Mouse (Mus musculus): ENCODE measurements at regions not wholly inside any gene's neighbourhood (a gene's known extent, or its start where the extent isn't known, plus 50 kb on each side); places are given as distances from the start of the nearest gene placed in this dataset.
A peak's percentile ranks its signal among the peaks of the same experiment; 100 is the strongest.

- peaks cover 24% of the 10 kb centered on the region for H3K27me3 ChIP-seq
- TF ChIP-seq CTCF (IDR thresholded peaks at IDR 0.05), result no peak
- ATAC-seq (no peak), DNase-seq (ENCODE audit: low read depth, low spot score) (no peak)
- ChIA-PET POLR2A (no interaction called here), CTCF (interaction anchor here (0.8 to 1.8 kb wide), 3 partner anchors 14 to 18 kb away, joined by 3 to 5 read pairs (median 3); no protein-coding TSS in a partner anchor)
- in situ Hi-C loops (cut with MboI; ENCODE audit: low pct_unique_long_range_greater_than_20kb), result no loop called here
Measured at GRCm38 (mm10) chr3:9137131-9137874, 472.6 kb downstream of the Zfp704 start.

GRCm38 (mm10) chr3:9133991-9134390 is 475.9 kb downstream of the Zfp704 start:
- ChIA-PET CTCF (no interaction called here), POLR2A (no interaction called here)
- peaks cover 12% of the 10 kb centered on the region for H3K27me3 ChIP-seq
- in situ Hi-C loops (cut with MboI; ENCODE audit: low pct_unique_long_range_greater_than_20kb), result no loop called here
- TF ChIP-seq CTCF (IDR thresholded peaks at IDR 0.05), result no peak
- ATAC-seq (peak; percentile 25), DNase-seq (ENCODE audit: low read depth, low spot score) (no peak)

DNA sequence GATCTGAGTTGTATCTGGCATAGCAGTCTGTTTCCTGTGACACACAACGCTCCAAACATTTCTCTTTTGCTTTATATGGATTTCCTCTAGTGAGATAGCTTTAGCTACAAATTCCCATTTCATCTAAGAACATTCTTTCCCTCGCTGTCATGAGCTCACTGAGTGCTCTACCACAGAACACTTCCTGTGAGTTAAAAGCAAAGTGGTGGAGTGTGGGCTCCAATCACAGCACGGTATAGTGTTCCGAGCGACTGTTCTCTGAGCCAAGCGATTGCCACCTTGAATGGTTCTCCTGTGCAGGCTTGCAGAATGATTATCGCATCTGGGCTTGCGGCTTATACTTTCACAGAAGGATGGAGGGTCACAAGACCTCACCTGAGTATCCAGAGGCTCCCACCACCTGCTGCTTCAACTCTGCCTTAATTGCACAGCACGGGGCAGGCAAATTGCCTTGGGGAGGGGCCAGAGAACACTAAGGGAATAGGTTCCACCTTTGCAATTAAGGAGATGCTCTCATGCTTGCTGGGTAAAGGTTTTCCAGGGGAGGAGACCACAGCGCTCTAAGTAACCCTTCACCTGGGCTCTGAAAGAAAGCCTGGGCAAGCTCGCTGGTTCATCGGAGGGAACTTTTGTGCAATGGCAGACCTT is 477.7 kb downstream of the Zfp704 start:
- DNase-seq (ENCODE audit: low read depth, low spot score) (no peak), ATAC-seq (no peak)
- CTCF ChIA-PET, result no interaction called here
- POLR2A ChIA-PET, result no interaction called here
- H3K27me3 ChIP-seq, result peaks cover 9% of the 10 kb centered on the region
- in situ Hi-C loops (cut with MboI; ENCODE audit: low pct_unique_long_range_greater_than_20kb), result no loop called here
- TF ChIP-seq CTCF (IDR thresholded peaks at IDR 0.05), result no peak

GRCm38 (mm10) chr3:9131366-9131765 is 478.5 kb downstream of the Zfp704 start:
- no peak for TF ChIP-seq CTCF (IDR thresholded peaks at IDR 0.05)
- CTCF ChIA-PET, result no interaction called here
- no peak for DNase-seq (ENCODE audit: low read depth, low spot score)
- in situ Hi-C loops (cut with MboI; ENCODE audit: low pct_unique_long_range_greater_than_20kb), result no loop called here
- no peak for ATAC-seq
- POLR2A ChIA-PET, result no interaction called here
- peaks cover 9% of the 10 kb centered on the region for H3K27me3 ChIP-seq

DNA sequence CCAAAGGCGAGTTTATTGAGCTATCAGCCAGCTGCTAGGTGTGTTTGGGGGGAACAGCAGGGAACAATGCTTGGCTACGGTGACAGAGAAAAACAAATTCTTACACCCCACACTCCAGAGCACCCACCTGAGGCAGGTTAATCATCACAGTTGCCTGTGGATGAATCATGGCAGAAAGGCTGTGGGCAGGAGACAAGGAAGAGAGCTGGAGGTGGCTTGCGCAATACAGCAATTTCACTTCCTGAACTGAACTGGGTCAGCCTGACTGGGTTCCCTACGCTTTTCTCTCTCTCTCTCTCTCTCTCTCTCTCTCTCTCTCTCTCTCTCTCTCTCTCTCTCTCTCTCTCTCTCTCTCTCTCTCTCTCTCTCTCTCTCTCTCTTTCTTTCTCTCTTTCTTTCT is 481.5 kb downstream of the Zfp704 start:
- no peak for TF ChIP-seq CTCF (IDR thresholded peaks at IDR 0.05)
- CTCF ChIA-PET, result interaction anchor here (0.7 to 1.4 kb wide), 4 partner anchors 13 to 152 kb away, joined by 3 to 5 read pairs (median 3); no protein-coding TSS in a partner anchor
- ATAC-seq (peak; percentile 81), DNase-seq (ENCODE audit: low read depth, low spot score) (peak; percentile 80)
- H3K27me3 ChIP-seq, result no peaks in the 10 kb centered on the region
- POLR2A ChIA-PET, result interaction anchor here (1.0 kb wide), 1 partner anchor 304 kb away, joined by 3 read pairs; no protein-coding TSS in a partner anchor
- in situ Hi-C loops (cut with MboI; ENCODE audit: low pct_unique_long_range_greater_than_20kb), result no loop called here

DNA sequence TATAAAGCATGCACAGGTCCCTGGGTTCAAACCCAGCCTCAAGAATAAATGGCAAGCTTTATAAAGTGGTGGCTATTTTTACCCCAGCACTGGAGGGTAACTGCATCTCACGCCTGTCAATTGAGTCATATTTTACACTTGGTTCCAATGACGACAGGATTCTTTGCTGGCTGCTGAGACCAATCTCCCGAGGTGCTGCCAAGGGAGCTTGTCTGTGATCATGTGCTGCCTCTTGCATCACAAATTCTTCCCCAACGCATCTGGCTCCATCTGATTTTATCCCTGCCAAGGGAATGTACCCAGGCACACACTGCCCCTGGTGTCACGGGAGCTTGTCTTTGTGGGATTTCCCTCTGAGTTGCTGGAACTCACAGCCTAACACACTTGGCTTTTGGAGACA is 486.8 kb downstream of the Zfp704 start:
- no peaks in the 10 kb centered on the region for H3K27me3 ChIP-seq
- CTCF ChIA-PET, result interaction anchor here (0.9 to 1.3 kb wide), 6 partner anchors 14 to 31 kb away, joined by 3 read pairs; no protein-coding TSS in a partner anchor
- in situ Hi-C loops (cut with MboI; ENCODE audit: low pct_unique_long_range_greater_than_20kb), result no loop called here
- no peak for TF ChIP-seq CTCF (IDR thresholded peaks at IDR 0.05)
- peak; percentile 68 for DNase-seq (ENCODE audit: low read depth, low spot score)
- peak; percentile 86 for ATAC-seq
- POLR2A ChIA-PET, result interaction anchor here (1.3 kb wide), 1 partner anchor 30 kb away, joined by 3 read pairs; no protein-coding TSS in a partner anchor

DNA sequence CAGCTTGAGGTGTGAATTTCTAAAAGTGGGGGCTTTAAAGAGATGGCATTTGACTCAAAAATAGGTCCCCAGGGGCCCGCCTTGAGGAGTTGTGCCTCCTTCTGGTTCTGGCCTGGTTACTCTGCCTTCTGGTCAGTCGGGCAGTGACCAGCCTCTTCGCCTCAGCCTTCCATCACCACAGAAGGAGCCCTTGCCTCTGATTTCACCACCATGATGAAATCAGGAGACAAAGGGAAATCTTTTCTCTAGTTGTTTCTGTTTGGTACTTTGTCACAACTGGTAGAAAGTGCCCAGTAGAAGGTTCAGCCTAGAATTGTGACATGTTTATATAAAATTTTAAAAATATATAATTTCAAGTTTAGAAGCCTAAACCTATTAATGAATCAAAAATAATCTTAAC is 492.0 kb downstream of the Zfp704 start:
- CTCF ChIA-PET, result interaction anchor here (0.5 kb wide), 1 partner anchor 233 kb away, joined by 3 read pairs; no protein-coding TSS in a partner anchor
- ATAC-seq (no peak), DNase-seq (ENCODE audit: low read depth, low spot score) (no peak)
- no peak for TF ChIP-seq CTCF (IDR thresholded peaks at IDR 0.05)
- in situ Hi-C loops (cut with MboI; ENCODE audit: low pct_unique_long_range_greater_than_20kb), result no loop called here
- no peaks in the 10 kb centered on the region for H3K27me3 ChIP-seq
- POLR2A ChIA-PET, result no interaction called here

DNA sequence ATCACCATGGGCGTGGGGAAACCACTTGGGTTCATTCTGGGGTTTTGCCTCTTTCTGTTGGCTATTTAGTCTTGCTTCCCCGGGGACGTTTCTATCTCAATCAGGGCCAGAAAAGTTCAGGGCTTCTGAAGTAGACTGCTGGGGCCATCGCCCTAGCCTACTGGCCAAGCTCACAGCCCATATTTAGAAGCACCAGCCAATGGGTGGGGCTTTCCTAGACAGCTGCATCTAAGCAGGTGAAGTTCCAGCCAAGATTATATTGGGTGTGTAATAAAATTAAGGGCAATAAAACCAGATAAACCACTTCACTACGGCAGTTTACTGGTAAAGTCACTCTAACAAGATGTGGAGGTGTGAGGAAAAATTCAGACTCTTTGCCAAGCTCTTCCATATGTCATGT is 496.5 kb downstream of the Zfp704 start:
- DNase-seq (ENCODE audit: low read depth, low spot score) (no peak), ATAC-seq (no peak)
- no peak for TF ChIP-seq CTCF (IDR thresholded peaks at IDR 0.05)
- H3K27me3 ChIP-seq, result no peaks in the 10 kb centered on the region
- ChIA-PET CTCF (interaction anchor here (1.0 kb wide), 1 partner anchor 58 kb away, joined by 3 read pairs; no protein-coding TSS in a partner anchor), POLR2A (no interaction called here)
- in situ Hi-C loops (cut with MboI; ENCODE audit: low pct_unique_long_range_greater_than_20kb), result no loop called here

- CTCF ChIA-PET, result interaction anchor here (0.9 to 2.2 kb wide), 4 partner anchors 9 to 43 kb away, joined by 3 to 5 read pairs (median 3); no protein-coding TSS in a partner anchor
- TF ChIP-seq CTCF (IDR thresholded peaks at IDR 0.05), result no peak
- POLR2A ChIA-PET, result no interaction called here
- H3K27me3 ChIP-seq, result no peaks in the 10 kb centered on the region
- DNase-seq (ENCODE audit: low read depth, low spot score) (no peak), ATAC-seq (peak; percentile 35)
- in situ Hi-C loops (cut with MboI; ENCODE audit: low pct_unique_long_range_greater_than_20kb), result no loop called here
Measured at GRCm38 (mm10) chr3:9110741-9111140, 499.1 kb downstream of the Zfp704 start.

GRCm38 (mm10) chr3:9109991-9110390 is 499.9 kb downstream of the Zfp704 start:
- ATAC-seq (peak; percentile 14), DNase-seq (ENCODE audit: low read depth, low spot score) (no peak)
- no peak for TF ChIP-seq CTCF (IDR thresholded peaks at IDR 0.05)
- in situ Hi-C loops (cut with MboI; ENCODE audit: low pct_unique_long_range_greater_than_20kb), result no loop called here
- POLR2A ChIA-PET, result interaction anchor here (0.5 kb wide), 1 partner anchor 354 kb away, joined by 5 read pairs; no protein-coding TSS in a partner anchor
- CTCF ChIA-PET, result interaction anchor here (1.5 kb wide), 1 partner anchor 12 kb away, joined by 3 read pairs; no protein-coding TSS in a partner anchor
- no peaks in the 10 kb centered on the region for H3K27me3 ChIP-seq

DNA sequence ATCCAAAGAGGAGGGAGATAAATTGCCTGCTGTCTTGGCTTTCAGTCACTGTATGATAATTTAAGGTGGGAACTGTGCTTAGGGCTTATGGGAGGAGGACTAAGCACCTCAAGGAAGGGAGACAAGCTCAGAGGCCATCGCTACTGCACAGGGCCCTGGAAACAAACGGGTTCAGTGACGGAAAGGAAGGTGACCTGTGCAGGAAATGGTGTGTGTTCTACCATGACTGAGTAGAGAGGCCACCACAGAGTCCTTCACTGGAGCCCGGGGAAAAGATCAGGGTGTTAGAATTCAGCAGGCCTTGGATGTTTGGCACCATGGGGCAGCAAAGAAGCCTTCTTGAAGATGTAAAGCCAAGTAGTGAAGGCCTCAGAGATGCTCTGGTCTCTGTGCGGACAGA is 500.4 kb downstream of the Zfp704 start:
- ATAC-seq (no peak), DNase-seq (ENCODE audit: low read depth, low spot score) (no peak)
- TF ChIP-seq CTCF (IDR thresholded peaks at IDR 0.05), result no peak
- ChIA-PET POLR2A (interaction anchor here (0.5 kb wide), 1 partner anchor 354 kb away, joined by 5 read pairs; no protein-coding TSS in a partner anchor), CTCF (interaction anchor here (1.5 kb wide), 1 partner anchor 12 kb away, joined by 3 read pairs; no protein-coding TSS in a partner anchor)
- H3K27me3 ChIP-seq, result no peaks in the 10 kb centered on the region
- in situ Hi-C loops (cut with MboI; ENCODE audit: low pct_unique_long_range_greater_than_20kb), result no loop called here

Measured in Patski (cell line).